ENCODE assay signal across 12 mouse cellular contexts in the genomic region with DNA sequence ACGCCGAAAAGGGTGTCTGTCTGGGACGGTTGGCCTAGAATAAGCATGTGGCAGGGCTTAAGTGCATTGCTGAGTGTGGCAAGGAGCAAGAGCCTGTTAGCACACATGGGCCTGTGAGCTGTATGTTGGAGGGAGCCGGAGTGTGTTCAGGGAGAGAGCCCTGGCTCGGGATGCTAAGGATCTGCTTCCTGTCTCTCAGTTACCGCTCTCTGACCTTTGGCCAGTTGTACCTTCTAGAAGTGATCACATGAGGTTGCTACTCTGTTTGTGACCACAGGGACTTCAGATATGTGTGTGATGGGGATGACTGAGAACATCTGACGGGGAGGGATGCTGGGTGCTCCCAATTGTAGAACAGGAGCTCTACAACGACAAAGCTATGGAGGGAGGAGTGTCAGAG. TPM values are rescaled to one million over a fixed set of nuclear protein-coding genes. Genes with fewer than 3 reads are reported as not detected.
DNase-seq lines count a peak whose midpoint lies in the region; ATAC-seq and TF ChIP-seq lines count a peak whose summit lies in the region.
"Had no signal": no experiment of that assay in that cellular context is flagged by ENCODE, and none has a peak within 500 bp of the region (broad histone marks: within the 10 kb centered on the region; RNA-seq: fewer than 3 reads in every experiment).

No protein-coding gene starts in this region.

- no peaks in the 10 kb centered on the region for H3K9me3 ChIP-seq in heart, embryonic 16.5 days (replicated peaks; ENCODE audit: control insufficient read depth, low read length)
- H3K9me3 ChIP-seq in intestine, postnatal 0 days (ENCODE audit: control insufficient read depth) = no peaks in the 10 kb centered on the region
- no peaks in the 10 kb centered on the region for H3K9me3 ChIP-seq in neural tube, embryonic 14.5 days (ENCODE audit: control insufficient read depth, low read length)
- H3K9me3 ChIP-seq: embryonic facial prominence, embryonic 15.5 days; G1E; midbrain, embryonic 12.5 days had no signal

- peak; percentile 46 for DNase-seq in kidney, adult 11 months
- DNase-seq in kidney, postnatal 10 days = no peak
- DNase-seq in right cerebral cortex, postnatal 10 days (ENCODE audit: low spot score in 2 of 2) = no peak
- no peak for DNase-seq in left cerebral cortex, adult 18-20 months (ENCODE audit: low spot score in 2 of 2)
- DNase-seq in cerebellum, postnatal 10 days = no peak
- DNase-seq: liver had no signal

- H3K4me2 ChIP-seq in heart, embryonic 16.5 days (ENCODE audit: low read depth, low read length) = no peak overlapping the region
- no peak overlapping the region for H3K4me2 ChIP-seq in intestine, postnatal 0 days (replicated peaks; ENCODE audit: low read depth)
- no peak overlapping the region for H3K4me2 ChIP-seq in neural tube, embryonic 14.5 days (ENCODE audit: low read depth, low read length)
- H3K4me2 ChIP-seq: embryonic facial prominence, embryonic 15.5 days; midbrain, embryonic 12.5 days had no signal

- no peaks in the 10 kb centered on the region for H3K36me3 ChIP-seq in heart, embryonic 16.5 days (ENCODE audit: control insufficient read depth, insufficient read depth)
- no peaks in the 10 kb centered on the region for H3K36me3 ChIP-seq in intestine, postnatal 0 days (ENCODE audit: control insufficient read depth, insufficient read depth)
- no peaks in the 10 kb centered on the region for H3K36me3 ChIP-seq in neural tube, embryonic 14.5 days (ENCODE audit: control insufficient read depth, insufficient read depth, low read length)
- H3K36me3 ChIP-seq: embryonic facial prominence, embryonic 15.5 days; G1E; midbrain, embryonic 12.5 days had no signal

- H3K4me1 ChIP-seq in heart, embryonic 16.5 days (ENCODE audit: control insufficient read depth, insufficient read depth, low read length) = peaks cover 76% of the 10 kb centered on the region
- H3K4me1 ChIP-seq in intestine, postnatal 0 days (replicated peaks; ENCODE audit: control insufficient read depth, insufficient read depth, low read length) = peaks cover 12% of the 10 kb centered on the region; the same call in 1 of the 2 replicates
- peaks cover 39% of the 10 kb centered on the region for H3K4me1 ChIP-seq in neural tube, embryonic 14.5 days (ENCODE audit: control insufficient read depth, insufficient read depth, low read length)

- H3K4me3 ChIP-seq in heart, embryonic 16.5 days (ENCODE audit: low read length) = no peak overlapping the region
- no peak overlapping the region for H3K4me3 ChIP-seq in intestine, postnatal 0 days (ENCODE audit: low read depth, low read length)
- no peak overlapping the region for H3K4me3 ChIP-seq in neural tube, embryonic 14.5 days (ENCODE audit: low read depth, low read length)
- H3K4me3 ChIP-seq: embryonic facial prominence, embryonic 15.5 days; midbrain, embryonic 12.5 days had no signal

- H3K27ac ChIP-seq in heart, embryonic 16.5 days (ENCODE audit: low read length) = peak overlapping the region; percentile 82
- peak overlapping the region; percentile 62 for H3K27ac ChIP-seq in intestine, postnatal 0 days (ENCODE audit: low read depth, low read length)
- peak overlapping the region; percentile 55; the same call in 1 of the 2 replicates for H3K27ac ChIP-seq in neural tube, embryonic 14.5 days (ENCODE audit: low read depth, low read length)
- H3K27ac ChIP-seq: midbrain, embryonic 12.5 days had no signal

- no peak for TF ChIP-seq CTCF in intestine, postnatal 0 days (IDR thresholded peaks at IDR 0.05; ENCODE audit: low read depth)

- 54% methylated on average over 8 of the region's 8 CpGs for WGBS in heart, embryonic 16.5 days
- WGBS in intestine, postnatal 0 days = 45% methylated on average over 8 of the region's 8 CpGs
- WGBS in neural tube, embryonic 14.5 days = 58% methylated on average over 8 of the region's 8 CpGs

- H3K9ac ChIP-seq in heart, embryonic 16.5 days (ENCODE audit: low read length) = peak overlapping the region; percentile 55
- no peak overlapping the region for H3K9ac ChIP-seq in intestine, postnatal 0 days (ENCODE audit: low read depth, low read length)
- H3K9ac ChIP-seq in neural tube, embryonic 14.5 days (replicated peaks; ENCODE audit: low read depth, low read length) = no peak overlapping the region
- H3K9ac ChIP-seq: embryonic facial prominence, embryonic 15.5 days; midbrain, embryonic 12.5 days had no signal

- no peaks in the 10 kb centered on the region for H3K27me3 ChIP-seq in heart, embryonic 16.5 days (ENCODE audit: control insufficient read depth, insufficient read depth, low read length)
- no peaks in the 10 kb centered on the region for H3K27me3 ChIP-seq in intestine, postnatal 0 days (replicated peaks; ENCODE audit: control insufficient read depth, insufficient read depth, low read length)
- no peaks in the 10 kb centered on the region for H3K27me3 ChIP-seq in neural tube, embryonic 14.5 days (ENCODE audit: control insufficient read depth, insufficient read depth, low read length)
- H3K27me3 ChIP-seq: embryonic facial prominence, embryonic 15.5 days had no signal

- ATAC-seq in heart, embryonic 16.5 days (replicated peaks; ENCODE audit: extremely low read depth, insufficient read depth, low FRiP score) = no peak
- no peak for ATAC-seq in intestine, postnatal 0 days
- ATAC-seq in neural tube, embryonic 14.5 days (ENCODE audit: low read depth) = no peak

RNA-seq across cellular contexts. Expression of a gene that starts 48.2 kb away (rescaled TPM):
- polyA plus RNA-seq in heart, embryonic 16.5 days (2015; fragmentation: Nextera tagmentation; extraction: Ambion mirVana) = 97.6 and 105 TPM in 2 replicates
- 54.1 and 59.1 TPM in 2 replicates for polyA plus RNA-seq in intestine, postnatal 0 days (2015; fragmentation: Nextera tagmentation; extraction: Ambion mirVana)
- polyA plus RNA-seq in neural tube, embryonic 14.5 days (2014; fragmentation: Nextera tagmentation; extraction: Ambion mirVana) = 63.7 and 67.9 TPM in 2 replicates
- 10 to 100 TPM; 64.4 to 71.4 TPM for total RNA-seq in left cerebral cortex, adult 18-20 months (2021)

RNA-seq across cellular contexts. Expression of a gene that starts 58.1 kb away (rescaled TPM):
- polyA plus RNA-seq in heart, embryonic 16.5 days (2015; fragmentation: Nextera tagmentation; extraction: Ambion mirVana) = 15.2 and 17.6 TPM in 2 replicates
- polyA plus RNA-seq in intestine, postnatal 0 days (2015; fragmentation: Nextera tagmentation; extraction: Ambion mirVana) = 7.1 and 10.1 TPM in 2 replicates
- polyA plus RNA-seq in neural tube, embryonic 14.5 days (2014; fragmentation: Nextera tagmentation; extraction: Ambion mirVana) = 34.0 and 38.3 TPM in 2 replicates
- 10 to 100 TPM; 27.4 to 28.5 TPM for total RNA-seq in left cerebral cortex, adult 18-20 months (2021)
